Mouse (Mus musculus) kidney, postnatal 10 days (tissue): ENCODE data around the gene Pikfyve.

Experiments
- DNase-seq: peaks from one replicate; pipeline ENCODE4 v3.0.0; 2021; ENCODE audit warnings: mixed read lengths

Pikfyve gene

GRCm38 (mm10) chr1:65314054-65315021 is 127.9 kb downstream of the Pikfyve start:
- no peak for DNase-seq

DNA sequence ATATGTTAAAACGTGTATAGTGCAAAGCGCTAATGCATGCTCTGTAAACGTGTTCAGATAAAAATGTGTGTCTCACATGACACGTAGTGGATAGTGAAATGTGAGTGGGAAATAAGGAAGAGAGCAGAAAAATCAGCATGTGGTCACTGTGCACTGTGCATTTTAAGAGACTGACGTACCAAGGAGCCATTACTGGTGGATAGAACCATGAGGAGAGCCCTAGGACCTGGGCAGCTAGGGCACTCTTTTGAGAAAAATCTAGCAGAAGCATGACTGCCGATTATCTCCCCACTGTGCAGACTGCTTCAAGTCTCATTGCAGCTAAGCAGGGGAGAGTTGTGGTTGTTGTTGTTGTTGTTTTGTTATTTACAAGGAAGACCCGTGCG is 128.5 kb downstream of the Pikfyve start:
- DNase-seq = no peak
